Mouse (Mus musculus): Measurements from ENCODE around the gene Aqp9.

DNA sequence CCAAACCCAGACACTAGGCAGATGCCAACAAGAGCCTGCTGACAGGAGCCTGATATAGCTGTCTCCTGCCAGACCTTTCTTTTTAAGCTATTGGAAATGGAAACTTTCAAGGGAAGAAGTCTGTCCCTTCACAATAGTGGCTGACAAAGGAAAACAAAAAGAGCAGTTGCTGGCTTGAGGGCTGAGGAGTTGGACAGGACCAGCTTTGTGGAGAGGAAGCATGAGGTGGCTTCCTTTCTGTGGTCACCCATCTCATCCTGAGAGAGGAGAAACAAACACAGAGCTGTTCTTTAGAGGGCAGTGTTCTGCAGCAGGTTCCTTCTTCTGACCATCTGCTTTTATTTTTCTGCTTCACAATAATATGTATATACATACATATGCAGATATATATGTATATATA, 19.6 kb downstream of the Aqp9 start:
- TF ChIP-seq CTCF (IDR thresholded peaks at IDR 0.05; ENCODE audit: borderline replicate concordance, insufficient read depth, low read depth, low read length) (no peak), POLR2A (IDR thresholded peaks at IDR 0.05; ENCODE audit: borderline replicate concordance, insufficient read depth, low read length) (no peak)

Data from cerebellum, adult 2 months (tissue).